Mouse (Mus musculus): ENCODE measurements at regions not wholly inside any gene's neighbourhood (a gene's known extent, or its start where the extent isn't known, plus 50 kb on each side); places are given as distances from the start of the nearest gene placed in this dataset.
A peak's percentile ranks its signal among the peaks of the same experiment; 100 is the strongest.
"Not testable (repeated sequence)": the region's sequence is repeated elsewhere in the genome, so short reads cannot be mapped to it uniquely, and the experiment has no call there.

DNA sequence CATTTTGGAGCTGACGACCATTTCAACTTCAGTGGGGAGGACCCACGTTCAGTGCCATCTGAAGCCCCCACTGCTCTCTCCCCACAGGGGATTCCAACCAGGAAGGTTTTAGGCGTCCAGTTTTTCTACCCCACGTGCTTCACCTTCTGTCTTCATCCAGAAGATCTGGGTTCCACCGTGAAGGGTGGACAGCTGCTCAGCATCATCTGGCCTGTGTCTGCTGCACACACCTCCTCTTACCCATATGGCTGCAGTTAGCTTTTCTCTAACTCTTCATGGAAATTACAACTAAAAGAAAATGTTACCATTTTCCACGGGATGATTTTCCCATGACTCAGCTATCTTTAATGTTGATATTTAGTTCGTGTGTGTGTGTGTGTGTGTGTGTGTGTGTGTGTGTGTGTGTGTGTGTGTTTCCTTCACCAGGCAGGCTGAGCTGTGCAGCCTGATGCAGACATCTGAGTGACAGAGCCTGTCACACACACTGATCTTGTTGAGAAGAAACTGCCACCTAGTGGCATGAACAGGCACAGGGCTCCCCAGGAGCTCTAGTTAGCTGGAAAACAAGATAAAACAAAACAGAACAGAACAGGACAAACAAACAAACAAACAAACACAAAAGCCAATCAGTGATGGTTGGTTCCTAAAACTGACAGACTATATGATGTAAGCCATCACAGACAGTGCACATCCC lies 107.5 kb upstream of the Rasgrp1 start:
- no peak for DNase-seq (ENCODE audit: low read depth, low spot score)

DNA sequence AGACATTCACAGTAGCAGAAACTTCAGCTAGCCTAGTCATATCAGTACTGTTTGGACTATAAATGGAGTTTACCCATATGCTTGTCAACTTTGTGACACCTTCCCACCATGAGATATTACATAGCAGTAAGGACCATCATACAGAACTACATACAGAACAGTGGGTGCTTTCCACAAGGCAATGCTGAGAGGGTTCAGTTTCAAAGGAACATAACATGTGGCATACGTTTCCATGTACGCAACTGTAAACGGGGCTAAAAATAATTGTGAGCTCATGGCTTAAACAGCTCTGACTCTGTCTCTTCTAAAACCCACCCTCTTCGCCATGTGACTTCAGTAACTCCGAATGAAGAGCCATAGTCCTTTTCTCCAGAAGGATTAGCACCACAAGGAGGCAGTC lies 109.0 kb upstream of the Rasgrp1 start:
- DNase-seq (ENCODE audit: low read depth, low spot score) = no peak

GRCm38 (mm10) chr2:117455021-117455739 lies 112.4 kb upstream of the Rasgrp1 start:
- DNase-seq (ENCODE audit: low read depth, low spot score) = no peak

- no peak for DNase-seq (ENCODE audit: low read depth, low spot score)
These were observed 113.1 kb upstream of the Rasgrp1 start for GRCm38 (mm10) chr2:117455740-117456455.

- no peak for DNase-seq (ENCODE audit: low read depth, low spot score)
These were observed 113.7 kb upstream of the Rasgrp1 start for GRCm38 (mm10) chr2:117456456-117457020.

- no peak for DNase-seq (ENCODE audit: low read depth, low spot score)
These were observed 118.9 kb upstream of the Rasgrp1 start for GRCm38 (mm10) chr2:117461541-117462290.

GRCm38 (mm10) chr2:117474885-117475542 lies 132.2 kb upstream of the Rasgrp1 start:
- DNase-seq (ENCODE audit: low read depth, low spot score) = no peak

DNA sequence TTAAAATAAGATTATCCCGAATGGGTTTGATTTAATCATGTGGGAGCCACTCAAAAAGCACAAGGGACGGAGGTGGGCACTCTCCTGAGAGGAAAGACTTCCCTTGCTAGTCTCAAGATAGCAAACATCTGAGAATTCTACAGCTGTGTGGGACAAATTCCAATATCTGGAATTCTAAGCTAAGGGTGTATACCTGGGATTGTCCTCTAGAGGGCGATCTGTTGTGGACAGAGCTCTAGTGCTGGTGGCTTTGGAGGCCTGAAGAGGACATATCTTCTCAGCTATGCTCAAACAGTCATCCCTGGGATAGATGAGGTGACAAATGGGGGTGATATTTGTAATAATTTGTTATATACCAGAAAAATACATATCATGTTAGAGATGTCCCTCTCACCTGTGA lies 132.8 kb upstream of the Rasgrp1 start:
- no peak for DNase-seq (ENCODE audit: low read depth, low spot score)

GRCm38 (mm10) chr2:117477503-117477902 lies 134.7 kb upstream of the Rasgrp1 start:
- not testable (repeated sequence) for DNase-seq (ENCODE audit: low read depth, low spot score)

DNA sequence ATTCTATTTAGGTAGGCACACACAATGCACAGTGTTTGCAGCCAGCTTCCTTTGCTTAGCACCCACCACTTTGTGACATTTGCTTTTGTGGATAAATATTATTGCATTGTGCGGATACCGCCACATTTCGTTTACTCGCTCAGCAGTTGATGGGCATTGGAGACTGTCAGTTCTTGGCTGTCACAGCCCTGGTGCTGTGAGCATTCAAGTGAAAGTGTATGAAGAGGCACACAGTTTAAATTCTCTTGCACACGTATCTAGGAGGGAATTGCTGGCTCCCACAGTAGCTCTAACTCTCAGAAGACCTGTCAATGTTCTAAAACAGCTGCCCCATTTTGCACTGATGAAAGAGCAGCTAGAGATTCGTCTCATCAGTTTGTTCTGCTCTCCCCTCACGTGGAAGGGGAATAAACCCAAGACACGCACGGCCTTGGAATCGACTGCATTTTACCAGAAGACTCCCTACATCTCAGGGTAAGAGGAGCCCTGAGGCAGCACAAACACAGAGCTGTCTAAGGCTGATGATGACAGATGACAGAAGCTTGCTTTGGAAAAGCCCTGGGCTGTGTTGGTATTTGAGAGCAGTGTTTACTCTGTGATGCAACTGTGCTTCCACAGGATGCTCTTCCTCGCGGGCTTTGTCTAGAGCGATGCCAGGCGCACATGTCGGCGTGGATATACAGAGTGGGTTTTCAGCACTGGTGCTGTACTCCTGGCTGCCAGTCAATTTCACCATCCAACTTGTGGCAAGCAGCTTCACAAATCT lies 136.6 kb upstream of the Rasgrp1 start:
- not testable (repeated sequence) for DNase-seq (ENCODE audit: low read depth, low spot score)

DNA sequence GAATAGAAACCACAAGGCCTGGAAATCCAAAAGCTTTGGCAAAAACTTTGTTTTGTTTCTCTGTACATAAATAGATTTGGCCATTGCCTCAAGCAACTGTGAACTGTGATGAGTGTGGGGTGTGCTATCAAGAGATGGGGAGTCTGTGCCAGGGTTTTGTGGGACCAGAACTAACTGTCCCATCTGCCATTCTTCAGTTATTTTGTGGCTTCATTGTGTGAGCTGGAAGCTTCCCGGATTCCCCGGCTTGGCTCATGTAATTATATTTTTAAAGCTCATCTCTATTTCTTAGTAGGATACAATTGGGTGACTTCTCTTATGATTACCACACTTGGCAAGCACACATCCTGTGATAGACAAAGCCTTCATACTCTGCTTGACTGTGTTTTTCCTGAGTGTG lies 143.6 kb upstream of the Rasgrp1 start:
- DNase-seq (ENCODE audit: low read depth, low spot score) = peak; percentile 40

GRCm38 (mm10) chr2:117498565-117498964 lies 155.8 kb upstream of the Rasgrp1 start:
- DNase-seq (ENCODE audit: low read depth, low spot score) = no peak

GRCm38 (mm10) chr2:117502611-117503010 lies 159.8 kb upstream of the Rasgrp1 start:
- no peak for DNase-seq (ENCODE audit: low read depth, low spot score)

DNA sequence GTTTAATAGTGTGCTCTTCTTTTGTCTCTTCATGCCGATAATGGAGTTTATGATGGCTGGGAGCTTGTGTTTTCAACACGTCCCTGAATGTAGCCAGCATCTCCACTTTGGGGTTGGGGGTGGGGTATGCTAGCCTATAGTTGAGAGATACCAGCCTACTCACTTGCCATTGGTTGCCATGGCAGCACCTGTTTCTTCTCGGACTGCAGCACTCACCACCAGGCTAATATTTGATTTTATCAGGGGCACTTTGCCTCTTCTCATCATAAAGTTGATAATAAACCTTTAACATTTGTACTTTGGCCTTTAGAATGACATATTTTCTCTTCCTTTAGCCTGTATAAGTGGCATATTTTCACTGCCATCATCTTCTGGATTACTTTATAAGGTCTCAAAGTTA lies 168.9 kb upstream of the Rasgrp1 start:
- DNase-seq (ENCODE audit: low read depth, low spot score) = no peak

GRCm38 (mm10) chr2:117512551-117512950 lies 169.8 kb upstream of the Rasgrp1 start:
- no peak for DNase-seq (ENCODE audit: low read depth, low spot score)

DNA sequence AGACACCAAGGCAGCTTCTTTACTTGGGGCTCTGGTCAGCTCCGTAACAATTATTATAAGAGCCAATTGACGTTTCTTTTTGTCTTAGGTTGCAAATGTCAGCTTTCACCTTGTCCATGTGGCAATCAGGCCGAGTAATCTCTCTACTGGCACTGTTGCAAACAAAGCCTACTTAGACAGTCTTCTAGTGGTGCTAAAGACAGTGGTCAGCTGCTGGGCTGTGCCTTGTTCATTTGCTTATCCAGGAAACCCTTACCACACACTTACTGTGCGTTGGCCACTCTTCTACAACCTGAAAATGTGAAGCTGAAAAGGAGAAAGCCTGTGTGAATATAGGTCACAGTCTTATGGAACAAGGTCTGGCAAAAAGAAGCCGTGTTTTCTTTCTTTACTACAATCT lies 181.6 kb upstream of the Rasgrp1 start:
- no peak for DNase-seq (ENCODE audit: low read depth, low spot score)

DNA sequence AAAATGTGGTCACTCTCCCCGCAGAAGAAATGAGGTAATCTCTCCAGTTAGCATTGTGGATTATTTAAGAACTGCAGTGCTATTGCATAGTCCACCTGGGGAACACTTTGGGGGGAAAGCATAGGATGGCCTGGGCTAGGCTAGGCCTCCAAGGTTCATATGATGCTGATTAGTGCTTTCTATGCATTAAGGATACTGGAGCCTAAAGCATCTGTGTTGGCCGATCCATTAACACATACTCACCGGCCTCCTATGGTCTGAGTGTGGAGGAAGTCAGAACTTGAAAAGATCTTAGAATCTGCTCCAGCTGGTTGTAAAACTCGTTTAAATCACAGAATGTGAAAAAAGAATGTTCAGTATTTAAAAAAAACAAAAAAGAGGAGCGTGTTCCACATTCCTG lies 196.1 kb upstream of the Rasgrp1 start:
- no peak for DNase-seq (ENCODE audit: low read depth, low spot score)

DNA sequence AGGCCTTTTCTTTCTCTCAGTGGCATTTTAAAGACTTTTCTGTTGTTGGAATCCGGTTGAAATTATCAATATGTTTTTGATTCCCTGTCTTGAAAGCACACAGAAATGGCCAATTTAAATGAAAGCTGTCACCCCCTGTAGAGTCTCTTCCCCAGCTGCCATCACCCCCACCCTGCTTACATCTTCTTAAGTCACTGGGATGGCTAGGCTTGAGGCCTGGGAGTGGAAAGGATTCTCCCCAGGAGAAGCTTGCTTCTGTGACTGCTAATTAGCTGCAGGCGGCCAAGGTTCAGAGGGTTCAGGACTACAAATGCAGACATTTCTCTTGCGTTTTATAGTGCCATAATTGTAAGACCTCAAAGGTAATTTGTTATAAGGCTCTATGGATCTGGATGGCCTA lies 196.5 kb upstream of the Rasgrp1 start:
- no peak for DNase-seq (ENCODE audit: low read depth, low spot score)

GRCm38 (mm10) chr2:117541471-117541870 lies 198.7 kb upstream of the Rasgrp1 start:
- DNase-seq (ENCODE audit: low read depth, low spot score) = peak; percentile 51

GRCm38 (mm10) chr2:117542298-117542697 lies 199.5 kb upstream of the Rasgrp1 start:
- DNase-seq (ENCODE audit: low read depth, low spot score) = no peak
